Mouse (Mus musculus): Measurements from ENCODE around the gene Ugt2b34. TPM values are rescaled to one million over a fixed set of nuclear protein-coding genes. Genes with fewer than 3 reads are reported as not detected.

The Ugt2b34 gene
- not detected in 2 replicates for total RNA-seq (2023)

GRCm38 (mm10) chr5:86906758-86907157 lies at the start of gene Ugt2b34:
Gene Ugt2b34, minus strand, starts transcription at chr5:86906937.

GRCm38 (mm10) chr5:86926426-86926825 lies 19.7 kb upstream of the Ugt2b34 start, which contains the start of gene Ugt2b1:
Gene Ugt2b1, minus strand, starts transcription at chr5:86926530.

Other genes starting within 250 kb of the Ugt2b34 start
- gene Tmprss11b, start 230.6 kb downstream of the Ugt2b34 start, total RNA-seq (2023) = not detected in 2 replicates
- not detected in 2 replicates for gene Tmprss11e, start 161.1 kb downstream of the Ugt2b34 start, total RNA-seq (2023)
- 163 and 218 TPM in 2 replicates for gene Ythdc1, start 102.7 kb downstream of the Ugt2b34 start, total RNA-seq (2023)
- gene Ugt2b1, start 19.6 kb upstream of the Ugt2b34 start, total RNA-seq (2023) = not detected in 2 replicates
- gene Ugt2b35, start 93.9 kb upstream of the Ugt2b34 start, total RNA-seq (2023) = not detected in 2 replicates
- not detected in 2 replicates for gene Ugt2b36, start 185.6 kb upstream of the Ugt2b34 start, total RNA-seq (2023)
- gene Ugt2b5, start 233.4 kb upstream of the Ugt2b34 start, total RNA-seq (2023) = not detected in 2 replicates